Mouse (Mus musculus): ENCODE results near the gene Lrrc32.
A peak's percentile ranks its signal among the peaks of the same experiment; 100 is the strongest.

Lrrc32 gene

GRCm38 (mm10) chr7:98510961-98511958, 22.2 kb downstream of the Lrrc32 start:
- no peak for DNase-seq (ENCODE audit: low read depth, low spot score)

DNA sequence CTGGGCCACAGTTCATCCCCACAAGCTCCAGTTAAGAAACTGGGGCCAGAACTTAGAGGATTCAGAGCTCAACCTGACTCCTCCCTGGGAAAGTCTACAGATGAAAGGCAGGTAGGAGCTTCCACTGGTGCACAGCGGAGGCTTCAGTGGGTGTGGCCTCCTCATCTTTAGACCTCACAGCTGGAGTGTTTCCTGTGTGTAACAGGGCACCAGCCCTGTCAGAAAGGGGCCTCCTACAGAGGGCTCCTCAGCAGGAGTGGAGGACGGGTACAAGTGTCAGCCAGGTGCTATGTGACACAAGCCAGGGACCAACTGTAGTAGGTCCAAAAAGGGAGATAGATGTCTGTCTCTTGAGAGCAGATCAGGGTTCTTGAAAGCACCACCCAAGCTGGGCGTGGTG, 24.2 kb downstream of the Lrrc32 start:
- DNase-seq (ENCODE audit: low read depth, low spot score): no peak

- DNase-seq (ENCODE audit: low read depth, low spot score): peak; percentile 59
Observed at GRCm38 (mm10) chr7:98522576-98522975, 33.5 kb downstream of the Lrrc32 start.

DNA sequence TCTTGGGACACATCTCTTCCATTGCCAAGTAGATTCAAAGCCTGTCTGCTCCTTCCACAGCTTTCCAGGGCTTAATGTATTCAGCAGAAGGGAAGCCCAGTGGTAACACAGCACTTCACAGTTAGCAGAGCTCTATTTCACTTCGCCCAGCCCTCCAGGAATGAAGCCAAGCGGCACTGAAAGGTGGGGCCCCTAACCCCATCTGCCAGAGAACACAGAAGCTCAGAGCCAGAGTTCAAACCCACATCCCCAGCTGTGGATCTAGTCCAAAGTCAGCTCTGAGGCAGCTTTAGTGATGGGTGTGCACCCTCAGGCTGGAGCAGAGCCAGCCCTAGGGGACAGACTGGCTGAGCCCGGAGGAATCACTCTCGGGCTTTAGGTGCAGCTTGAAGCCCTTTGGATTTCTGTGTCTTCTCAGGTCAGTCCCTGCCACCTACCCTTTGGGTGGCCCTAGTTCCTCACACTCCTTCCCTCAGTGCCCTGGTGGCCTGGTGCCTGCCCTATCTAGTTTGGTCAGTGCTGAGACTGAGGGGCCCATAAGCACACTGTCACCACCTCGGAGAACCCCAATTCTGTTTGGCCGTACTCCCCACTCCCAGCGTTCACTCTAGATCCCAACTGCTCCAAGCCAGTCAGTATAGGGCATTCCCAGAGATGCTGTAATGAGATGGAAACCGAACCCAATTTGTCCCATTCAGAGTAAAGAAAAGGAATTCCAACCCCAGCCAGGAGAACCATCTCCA, 34.2 kb downstream of the Lrrc32 start:
- DNase-seq (ENCODE audit: low read depth, low spot score): peak; percentile 60

GRCm38 (mm10) chr7:98523813-98524361, 34.8 kb downstream of the Lrrc32 start:
- DNase-seq (ENCODE audit: low read depth, low spot score): no peak

GRCm38 (mm10) chr7:98524401-98524800, 35.3 kb downstream of the Lrrc32 start:
- DNase-seq (ENCODE audit: low read depth, low spot score): no peak

DNA sequence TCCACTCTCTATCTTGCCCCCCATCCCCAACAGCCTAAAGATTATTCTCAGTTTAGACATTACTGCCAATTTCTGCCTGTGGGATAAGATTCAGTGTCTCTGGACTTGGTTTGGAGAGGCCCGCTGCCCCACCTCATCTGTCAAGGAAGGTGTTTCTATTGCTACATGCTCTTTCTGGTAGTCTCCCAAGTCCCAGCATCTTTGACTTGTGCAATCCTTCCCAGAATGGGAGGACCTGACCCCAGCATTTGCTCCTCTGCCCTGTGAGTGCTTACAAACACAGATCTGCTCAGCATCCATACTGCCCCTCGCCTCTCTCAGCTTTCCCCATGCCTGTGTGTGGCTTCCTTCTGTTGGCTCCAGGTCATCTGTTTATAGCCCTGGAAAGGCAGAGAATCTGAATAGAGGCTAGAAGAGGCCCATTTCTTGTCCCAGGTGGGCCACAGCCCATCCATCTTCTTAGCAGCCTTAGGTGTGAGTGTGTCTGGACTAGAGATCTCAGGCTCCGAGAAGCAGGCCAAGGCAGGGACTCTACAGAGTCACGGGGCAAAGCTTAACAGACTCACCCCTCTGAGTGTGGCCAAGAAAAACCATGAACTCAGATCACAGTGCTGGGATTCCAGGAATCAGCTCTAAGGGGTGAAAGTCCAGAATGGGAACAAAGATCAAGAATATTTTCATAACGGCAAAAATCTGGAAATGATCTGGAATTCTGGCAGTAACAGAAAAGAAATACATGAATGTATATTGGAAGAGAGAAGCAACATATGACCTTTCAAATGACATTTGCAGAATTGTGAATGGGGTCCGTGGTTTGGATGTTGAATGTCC, 36.0 kb downstream of the Lrrc32 start:
- DNase-seq (ENCODE audit: low read depth, low spot score): no peak

- no peak for DNase-seq (ENCODE audit: low read depth, low spot score)
Observed at GRCm38 (mm10) chr7:98527085-98527484, 38.0 kb downstream of the Lrrc32 start.

DNA sequence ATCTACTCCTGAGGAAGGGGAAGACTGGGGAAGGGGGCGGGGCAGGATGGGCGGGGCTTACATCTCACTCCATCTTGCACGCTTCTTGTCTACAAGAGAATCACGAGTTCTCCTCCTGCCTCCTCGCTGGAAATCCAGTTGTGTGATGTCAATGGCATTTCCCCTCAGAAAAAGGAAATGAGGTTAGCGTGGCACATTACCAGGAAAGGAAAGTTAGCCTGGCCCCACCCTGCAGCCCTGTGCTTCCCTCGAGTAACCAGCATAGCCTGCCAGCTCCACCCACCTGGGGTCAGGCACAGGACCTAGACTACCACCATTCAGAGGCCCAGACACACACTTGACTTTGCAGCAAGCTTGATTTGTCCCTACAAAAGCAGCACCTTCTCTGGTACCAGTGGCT, 42.5 kb downstream of the Lrrc32 start:
- DNase-seq (ENCODE audit: low read depth, low spot score): no peak

DNA sequence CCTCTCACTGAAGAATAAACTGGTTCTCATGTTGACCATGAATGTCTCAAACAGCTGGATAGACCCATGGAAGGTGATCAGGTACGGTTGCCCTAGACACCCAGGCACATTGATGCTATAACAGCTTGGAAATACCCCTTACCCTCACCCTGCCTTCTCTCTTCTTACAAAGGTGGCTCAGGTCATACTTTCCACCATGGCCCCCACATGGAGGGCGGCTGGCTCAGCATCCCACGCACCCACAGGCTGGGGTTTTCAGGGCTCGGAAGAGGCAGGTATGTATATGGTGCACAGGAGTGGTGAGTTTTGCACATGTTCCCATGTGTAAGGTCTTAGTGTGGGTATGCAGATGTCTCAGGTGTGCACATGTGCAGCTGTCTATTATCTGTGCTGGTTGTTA, 43.9 kb downstream of the Lrrc32 start:
- no peak for DNase-seq (ENCODE audit: low read depth, low spot score)

DNA sequence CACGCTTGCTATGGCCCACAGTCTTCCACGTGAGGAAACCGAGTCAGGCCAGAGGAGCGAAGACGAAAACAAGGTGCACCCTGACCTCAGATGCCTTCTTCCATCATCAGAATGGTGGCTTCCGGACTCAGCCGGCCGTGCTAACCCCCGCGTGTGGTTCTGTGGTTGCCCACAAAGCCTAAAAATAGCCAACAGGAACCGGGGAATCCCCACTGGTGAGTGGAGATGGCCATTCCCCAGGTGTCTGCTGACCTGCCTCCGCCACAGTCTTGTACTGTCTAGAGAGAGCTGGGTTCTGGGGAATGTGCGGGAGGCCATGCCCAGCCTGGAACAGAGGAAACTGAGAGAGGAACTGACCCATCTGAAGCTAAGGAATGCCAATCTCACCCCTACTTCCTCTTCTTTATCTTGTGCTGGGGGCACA, 45.4 kb downstream of the Lrrc32 start:
- no peak for DNase-seq (ENCODE audit: low read depth, low spot score)

DNA sequence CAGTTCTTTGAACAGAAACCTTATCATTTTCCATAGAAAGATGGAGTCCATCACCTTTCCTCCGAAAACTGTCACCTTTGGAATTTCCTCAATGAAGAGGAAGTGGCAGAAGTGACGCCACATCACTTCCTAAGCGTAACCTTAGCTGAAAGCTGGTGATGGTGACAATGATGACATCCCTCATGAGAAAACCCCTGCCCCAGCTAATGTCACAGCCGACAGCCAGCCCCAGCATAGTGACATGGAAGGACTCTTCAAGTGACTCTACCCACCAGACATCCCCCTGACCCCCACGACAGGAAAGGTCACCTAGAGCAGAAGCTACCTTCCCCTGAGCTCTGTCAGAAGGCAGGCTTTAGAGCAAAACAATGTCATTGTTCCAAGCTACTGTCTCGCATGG, 46.1 kb downstream of the Lrrc32 start:
- no peak for DNase-seq (ENCODE audit: low read depth, low spot score)

- no peak for DNase-seq (ENCODE audit: low read depth, low spot score)
Observed at GRCm38 (mm10) chr7:98535882-98536281, 46.8 kb downstream of the Lrrc32 start.

- no peak for DNase-seq (ENCODE audit: low read depth, low spot score)
Observed at GRCm38 (mm10) chr7:98537210-98537966, 48.3 kb downstream of the Lrrc32 start.

- DNase-seq (ENCODE audit: low read depth, low spot score): no peak
Observed at GRCm38 (mm10) chr7:98537967-98538573, 49.0 kb downstream of the Lrrc32 start.

DNA sequence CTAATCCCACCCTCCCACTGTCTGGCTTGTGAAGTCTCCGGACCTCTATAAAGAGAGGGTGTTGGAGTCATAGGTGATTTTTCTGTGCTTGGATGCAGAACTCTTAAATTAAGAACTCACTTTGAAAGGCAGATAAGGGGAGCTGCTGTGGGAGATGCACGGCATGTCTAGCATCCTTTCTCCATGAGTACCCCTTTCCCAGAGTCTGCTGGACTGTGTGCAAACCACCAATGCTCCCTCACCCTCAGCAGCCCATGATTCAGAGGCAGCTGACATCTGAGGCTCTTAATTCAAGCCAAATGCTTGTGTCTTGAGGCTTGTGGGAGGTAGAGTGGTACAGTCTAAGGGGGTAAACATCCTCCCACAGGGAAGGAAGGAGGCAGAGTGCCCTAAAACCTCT, 51.8 kb downstream of the Lrrc32 start:
- no peak for DNase-seq (ENCODE audit: low read depth, low spot score)

DNA sequence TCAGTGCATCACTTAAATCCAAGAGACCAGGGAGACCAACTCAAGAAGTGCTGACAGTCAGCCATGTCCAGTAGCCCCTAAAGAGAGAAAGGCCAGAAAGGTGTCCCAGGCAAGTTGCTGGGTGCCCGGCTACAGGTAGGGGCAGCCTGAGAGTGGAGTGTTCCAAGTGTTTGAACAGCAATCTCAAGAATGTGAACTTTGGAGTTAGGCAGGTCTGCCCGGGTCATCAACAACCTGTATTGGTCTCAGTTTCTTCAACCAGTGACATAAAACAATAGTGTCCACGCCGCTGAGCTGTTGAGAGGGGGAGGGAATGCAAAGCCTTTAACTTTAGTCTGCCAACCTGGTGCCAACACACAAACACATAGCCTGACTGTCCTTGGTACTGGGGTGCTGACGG, 52.5 kb downstream of the Lrrc32 start:
- no peak for DNase-seq (ENCODE audit: low read depth, low spot score)

DNA sequence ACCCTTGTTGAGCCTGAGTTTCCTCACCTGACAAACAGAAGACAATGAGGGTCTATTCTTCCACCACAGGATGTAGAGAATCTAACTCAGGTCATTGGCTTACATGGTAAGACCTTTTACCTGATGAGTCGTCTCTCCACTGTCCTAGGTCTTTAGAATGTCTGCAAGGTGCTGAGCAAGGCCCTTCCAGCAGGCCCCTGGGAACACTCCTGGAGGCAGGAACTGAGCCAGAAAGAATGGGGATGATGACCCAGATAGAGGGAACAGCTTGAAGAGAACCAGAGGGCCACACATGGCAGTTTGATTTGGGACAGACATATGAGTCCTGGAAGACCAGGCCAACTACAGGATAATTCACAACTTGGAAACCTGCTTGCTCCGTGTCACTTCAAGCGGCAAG, 53.2 kb downstream of the Lrrc32 start:
- DNase-seq (ENCODE audit: low read depth, low spot score): no peak

- peak; percentile 52 for DNase-seq (ENCODE audit: low read depth, low spot score)
Observed at GRCm38 (mm10) chr7:98542731-98543142, 53.7 kb downstream of the Lrrc32 start.

GRCm38 (mm10) chr7:98543853-98544370, 54.8 kb downstream of the Lrrc32 start:
- DNase-seq (ENCODE audit: low read depth, low spot score): no peak

All from skeletal muscle tissue, adult 2 months (tissue).